Mouse (Mus musculus) layer of hippocampus, adult 9-10 months (tissue): ENCODE measurements around the gene Pgm1.

Experiments used
- DNase-seq: peaks from one replicate; pipeline ENCODE4 v3.0.0; 2022; ENCODE audit warnings: low spot score

The Pgm1 gene

DNA sequence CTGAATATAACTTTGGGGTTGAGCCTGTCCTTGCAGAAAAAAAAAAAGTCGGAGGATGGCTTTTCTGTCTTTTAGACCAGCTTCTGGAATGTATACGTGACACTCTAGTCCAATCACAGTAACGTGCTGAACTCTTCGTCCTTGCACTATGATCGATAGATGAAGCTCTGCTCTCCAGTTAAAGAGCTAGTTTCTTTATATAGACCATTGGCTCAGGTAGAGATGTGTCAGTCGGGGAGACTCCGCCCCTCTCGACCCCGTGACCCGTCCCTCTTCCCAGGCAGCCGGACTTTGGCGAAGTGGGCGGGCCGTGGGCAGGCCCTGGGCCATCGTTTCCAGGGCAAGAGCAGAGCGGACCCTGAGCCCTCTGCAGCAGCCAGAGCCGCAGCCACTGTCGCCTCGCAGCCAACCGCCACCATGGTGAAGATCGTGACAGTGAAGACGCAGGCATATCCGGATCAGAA lies at the start of gene Pgm1:
Gene Pgm1, plus strand, starts transcription at position 266 of the 464 bp plus-strand sequence.
- peak; percentile 61 for DNase-seq

- DNase-seq, result peak; percentile 50
Observed at GRCm38 (mm10) chr4:99881882-99882281, 47.3 kb upstream of the Pgm1 start.

DNA sequence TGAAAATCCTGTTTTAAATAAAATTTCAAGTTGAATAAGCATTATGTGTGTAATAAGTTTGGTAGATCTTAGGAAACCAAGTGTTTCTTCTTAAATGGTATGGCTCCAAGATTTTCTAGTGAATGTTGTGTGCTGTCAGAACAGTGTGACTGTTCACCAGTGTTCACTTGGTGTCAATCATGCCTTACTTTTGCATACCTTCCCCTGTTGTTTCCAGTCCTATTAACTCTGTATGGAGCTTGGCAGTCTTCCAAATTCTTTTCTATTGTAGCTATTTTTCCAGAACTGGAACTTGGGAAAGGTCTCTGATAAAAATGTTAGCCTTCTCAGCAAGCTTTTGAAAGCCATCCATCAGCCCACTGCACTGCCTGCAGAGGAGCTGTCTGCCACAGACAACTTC lies 46.8 kb upstream of the Pgm1 start:
- DNase-seq, result no peak

DNA sequence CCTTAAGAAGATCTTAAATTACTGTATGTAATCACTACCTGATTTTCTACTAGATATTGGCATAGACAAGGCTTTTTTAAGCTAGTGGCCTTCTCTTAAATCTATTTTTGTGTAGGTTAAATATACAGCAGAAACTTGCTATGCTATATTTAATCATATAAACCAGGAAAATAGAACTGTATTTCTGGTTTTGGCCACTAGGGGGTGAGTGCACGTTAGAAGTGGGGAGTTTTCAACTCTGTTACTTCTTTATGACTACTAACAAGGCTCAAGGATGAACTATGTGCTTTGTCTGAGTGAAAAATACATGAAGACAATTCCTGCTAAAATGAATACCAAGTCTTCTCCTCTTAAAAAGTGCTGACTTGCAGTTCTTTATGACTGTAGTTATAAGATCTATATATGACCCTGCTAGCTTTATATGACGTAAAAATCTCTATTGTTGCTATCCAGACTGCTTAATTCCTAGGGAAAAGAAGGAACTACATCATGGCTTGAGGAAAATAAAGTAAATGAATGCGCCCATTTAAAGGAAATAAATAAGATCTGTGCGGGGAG lies 15.2 kb upstream of the Pgm1 start:
- no peak for DNase-seq

DNA sequence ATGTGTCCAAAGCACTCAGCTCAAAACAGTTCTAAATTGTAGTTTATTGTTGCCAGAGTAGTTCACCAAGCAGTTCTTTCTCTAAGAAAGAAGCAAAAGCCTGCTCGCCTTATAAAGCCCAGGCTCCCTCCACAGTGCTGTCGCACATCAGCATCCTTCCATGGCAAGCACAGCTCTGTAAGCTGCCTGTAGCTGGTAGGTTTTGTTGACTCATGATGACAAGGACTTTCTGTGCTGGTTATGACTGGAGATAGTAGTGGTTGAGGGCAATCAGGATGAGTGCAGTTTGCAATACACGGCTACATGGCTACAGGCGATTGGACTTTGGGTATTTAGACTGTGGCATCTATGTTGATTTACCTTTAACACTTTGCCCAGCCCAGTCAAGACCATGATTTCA lies 2.8 kb upstream of the Pgm1 start:
- no peak for DNase-seq

GRCm38 (mm10) chr4:99928521-99928920 lies 693 bp upstream of the Pgm1 start:
- DNase-seq, result no peak

DNA sequence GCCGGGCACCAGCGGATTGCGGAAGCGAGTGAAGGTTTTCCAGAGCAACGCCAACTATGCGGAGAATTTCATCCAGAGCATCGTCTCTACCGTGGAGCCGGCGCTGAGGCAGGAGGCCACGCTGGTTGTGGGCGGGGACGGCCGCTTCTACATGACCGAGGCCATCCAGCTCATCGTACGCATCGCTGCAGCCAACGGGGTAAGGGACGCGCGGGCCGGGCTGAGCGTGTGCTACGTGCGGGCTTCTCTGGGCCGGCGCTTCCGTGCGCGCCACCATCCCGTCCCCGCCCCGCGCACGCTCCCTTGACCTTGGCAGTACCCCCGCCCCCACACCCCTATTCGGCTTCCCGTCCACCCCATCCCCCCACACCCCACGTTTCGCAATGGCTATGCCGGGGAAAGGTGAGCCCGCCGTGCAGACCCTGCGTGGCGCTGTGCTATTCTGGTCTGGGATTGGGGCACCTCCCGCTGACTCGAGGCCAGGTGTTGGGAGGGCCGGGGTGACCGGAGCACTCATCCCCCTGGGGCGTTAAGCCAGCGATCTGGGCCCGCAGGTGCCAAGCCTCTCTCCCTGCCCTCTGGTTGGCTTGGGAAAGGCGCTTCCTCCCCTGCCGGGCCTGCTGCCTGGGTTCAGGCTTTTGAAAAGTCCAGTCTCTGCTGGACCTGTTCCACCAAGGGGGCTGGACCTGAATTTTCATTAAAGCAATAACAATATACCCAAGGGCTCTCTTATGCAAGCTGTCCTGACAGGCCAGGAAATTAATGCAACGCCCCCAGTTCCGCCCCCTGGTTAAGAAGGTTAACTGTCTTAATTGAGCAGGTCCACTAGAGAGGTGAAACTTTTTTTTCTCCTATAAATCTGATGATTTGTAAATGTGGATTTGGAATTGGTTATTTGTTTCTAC lies 651 bp downstream of the Pgm1 start, which contains the start of gene Itgb3bp:
Gene Itgb3bp, minus strand, starts transcription at position 201 of the 905 bp plus-strand sequence.
- DNase-seq, result no peak

DNA sequence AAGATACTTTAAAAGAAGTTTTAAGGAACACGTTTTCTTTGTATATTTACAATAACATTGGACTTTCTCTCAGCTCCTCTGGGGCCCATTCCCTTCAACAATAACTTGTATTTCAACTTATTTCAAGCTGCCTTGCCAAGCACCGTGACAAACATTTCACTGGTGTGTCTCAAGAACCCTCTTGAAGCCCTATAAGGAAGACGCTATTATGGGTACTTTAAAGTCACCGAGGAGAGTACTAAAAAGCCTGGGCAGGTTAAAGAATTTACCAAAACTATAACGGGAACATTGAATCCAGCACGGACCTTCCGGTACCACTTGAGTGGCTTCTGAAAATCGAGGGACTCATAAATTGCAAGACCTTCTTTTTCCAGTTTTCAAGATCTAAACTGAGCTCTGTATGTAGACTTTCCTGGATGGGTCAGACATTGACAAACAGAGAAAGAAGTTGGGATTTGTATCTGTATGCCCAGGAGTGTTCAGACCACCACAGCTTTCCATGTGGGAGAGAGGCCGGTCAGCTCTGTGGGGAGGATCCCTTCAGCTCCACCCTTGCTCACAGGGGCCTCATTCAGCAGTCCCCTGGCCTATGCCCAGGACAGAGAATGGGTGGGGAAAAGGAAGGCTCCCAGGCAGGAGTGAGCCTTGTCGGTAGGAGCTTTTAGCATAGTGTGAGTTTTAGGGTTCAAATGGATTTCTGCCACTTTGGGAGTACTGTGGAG lies 1.5 kb downstream of the Pgm1 start:
- no peak for DNase-seq

GRCm38 (mm10) chr4:99931240-99931580 lies 2.0 kb downstream of the Pgm1 start:
- DNase-seq, result no peak

GRCm38 (mm10) chr4:99931807-99932206 lies 2.6 kb downstream of the Pgm1 start:
- DNase-seq, result no peak

- no peak for DNase-seq
Observed at GRCm38 (mm10) chr4:99934859-99935258, 5.6 kb downstream of the Pgm1 start.

DNA sequence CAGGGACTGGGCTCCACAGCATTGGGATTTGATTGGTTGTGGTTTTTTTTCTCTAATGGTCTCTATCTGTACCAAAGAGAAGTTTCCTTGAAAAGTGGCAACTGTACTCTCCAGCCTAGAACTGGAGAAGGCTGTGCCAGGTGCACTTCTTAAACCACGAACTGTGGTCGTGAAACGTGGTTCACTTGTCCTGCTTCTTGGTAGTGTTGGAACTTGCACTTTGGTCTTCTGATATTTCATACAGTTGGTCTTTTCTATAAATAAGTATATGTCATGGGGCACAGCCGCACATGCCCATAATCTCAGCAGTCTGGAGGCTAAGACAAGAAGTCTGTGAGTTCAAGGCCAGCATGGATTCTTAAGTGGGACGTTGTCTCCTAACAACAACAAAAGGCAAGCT lies 7.1 kb downstream of the Pgm1 start:
- DNase-seq, result no peak

DNA sequence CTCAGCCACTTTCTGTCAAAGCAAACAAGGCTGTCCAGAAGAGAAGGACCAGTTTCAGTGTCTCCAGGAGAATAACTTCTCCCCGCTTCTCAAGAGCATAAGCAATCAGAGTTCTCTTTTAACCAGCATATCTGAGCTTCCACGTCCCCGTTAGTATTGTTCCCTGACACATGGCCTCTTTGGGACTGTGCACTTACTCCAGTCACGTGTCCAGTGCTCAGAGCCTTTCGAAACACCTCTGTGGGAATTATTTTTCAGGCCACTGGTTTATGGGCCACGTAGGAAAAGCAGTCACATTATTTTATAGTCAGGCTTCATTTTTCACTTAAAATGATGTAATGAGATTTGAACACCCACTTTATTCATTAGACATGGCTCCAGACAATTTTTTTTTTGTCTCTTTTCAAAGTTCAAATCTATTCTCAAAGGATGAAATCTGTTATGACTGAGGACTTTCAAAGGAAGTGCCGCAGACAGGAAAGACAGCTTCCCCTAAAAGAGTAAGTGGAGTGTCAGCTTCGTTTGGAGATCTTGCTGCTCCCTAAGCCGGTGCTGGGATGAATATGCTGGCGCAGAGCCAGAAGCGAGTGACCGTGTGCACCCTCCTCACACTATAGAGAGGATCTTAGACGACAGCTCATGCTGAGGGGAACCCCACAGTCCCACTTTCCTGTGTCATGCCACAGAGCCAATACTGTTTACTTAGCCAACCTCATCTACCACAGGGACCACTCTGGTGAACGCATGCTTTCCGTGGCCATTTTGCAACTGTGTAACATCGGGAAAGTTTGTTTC lies 10.7 kb downstream of the Pgm1 start:
- no peak for DNase-seq

DNA sequence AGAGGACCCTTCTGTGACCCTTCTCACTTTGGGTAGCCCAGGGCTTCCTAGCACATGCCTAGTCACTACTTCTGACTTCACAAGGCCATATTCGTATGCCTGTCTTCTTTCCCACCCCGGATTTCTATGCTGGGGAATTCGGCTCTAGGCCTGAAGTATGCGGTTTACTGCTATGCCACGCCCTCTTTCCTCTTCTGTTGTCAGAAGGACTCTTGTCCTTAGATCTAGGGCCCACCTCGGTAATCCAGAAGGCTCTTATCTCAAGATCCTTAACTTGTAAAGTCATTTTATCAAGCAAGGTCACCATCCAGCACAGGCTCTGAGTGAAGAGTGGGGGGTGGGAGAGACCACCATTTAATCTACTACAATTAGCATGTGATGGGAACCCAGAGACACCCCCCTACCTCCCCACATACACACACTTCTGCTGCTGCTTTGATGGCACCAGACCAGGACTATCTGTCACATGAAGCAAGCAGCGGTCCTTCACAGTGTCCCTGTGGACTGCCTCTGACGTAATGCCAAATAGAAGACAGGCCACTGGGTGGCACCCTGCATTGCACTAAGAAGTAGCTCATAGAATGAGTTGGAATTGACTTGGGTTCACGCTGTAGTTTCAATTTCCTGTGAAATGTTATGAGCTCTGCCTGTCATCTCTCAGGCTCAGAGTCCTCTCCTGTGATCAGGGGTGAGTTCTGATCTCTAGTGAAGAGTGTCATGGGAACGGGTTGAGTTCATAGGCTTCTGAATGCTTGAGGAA lies 12.6 kb downstream of the Pgm1 start:
- DNase-seq, result no peak

DNA sequence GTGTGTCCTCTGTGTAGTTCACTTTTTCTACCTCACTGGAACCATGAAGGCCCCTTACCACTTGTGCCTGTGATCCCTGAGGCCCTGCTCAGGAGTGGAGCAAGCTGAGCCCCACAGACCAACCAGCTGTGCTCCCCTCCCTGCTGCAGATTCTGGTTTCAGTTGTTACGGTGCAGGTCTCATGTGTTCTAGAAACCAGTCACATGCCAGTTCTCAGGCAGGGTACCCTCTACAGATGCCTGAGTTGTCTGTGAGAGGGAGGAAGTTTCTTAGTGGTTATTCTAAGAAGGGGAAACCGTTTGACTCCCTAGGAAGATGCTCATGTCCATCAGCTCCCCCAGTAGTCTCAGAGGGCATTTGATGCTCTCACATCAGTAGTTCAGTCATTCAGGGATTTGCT lies 15.4 kb downstream of the Pgm1 start:
- DNase-seq, result no peak

DNA sequence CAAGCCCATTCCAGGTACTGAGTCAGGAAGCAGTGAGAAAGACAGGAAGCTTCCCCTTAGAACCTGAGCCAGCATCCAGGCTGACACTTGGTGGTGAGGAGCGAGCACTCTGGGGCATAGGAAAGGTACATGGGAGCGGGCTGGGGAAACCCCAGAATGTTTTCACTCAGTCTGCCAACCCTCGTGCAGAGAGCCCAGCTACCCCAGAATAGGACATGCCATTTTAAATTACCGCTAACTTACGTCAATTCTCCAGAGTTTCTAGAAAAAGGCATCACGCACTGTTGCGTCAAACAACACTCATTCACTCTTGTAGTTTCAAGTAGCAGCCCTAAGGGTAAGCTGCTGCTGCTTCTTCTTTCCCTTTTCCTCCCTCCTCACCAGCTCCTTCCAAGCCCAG lies 15.8 kb downstream of the Pgm1 start:
- DNase-seq, result no peak

DNA sequence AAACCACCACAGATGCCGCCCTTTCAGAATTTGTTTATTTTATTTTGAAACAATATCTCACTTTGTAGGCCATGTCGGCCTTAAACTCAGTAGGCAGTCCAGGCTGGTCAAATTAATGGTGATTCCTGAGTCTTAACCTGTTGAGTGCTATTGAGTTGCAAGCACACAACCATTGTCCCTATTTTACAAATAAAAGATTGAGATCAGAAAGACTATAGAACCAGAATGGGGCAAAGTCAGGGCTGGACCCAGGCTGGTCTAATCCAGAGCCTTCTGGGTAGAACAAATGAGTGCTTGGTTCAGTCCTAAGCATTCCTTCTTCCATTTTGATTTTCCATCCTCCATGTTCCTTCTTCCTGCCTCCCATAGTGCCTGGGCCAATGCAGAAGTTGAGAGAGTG lies 17.3 kb downstream of the Pgm1 start:
- no peak for DNase-seq

DNA sequence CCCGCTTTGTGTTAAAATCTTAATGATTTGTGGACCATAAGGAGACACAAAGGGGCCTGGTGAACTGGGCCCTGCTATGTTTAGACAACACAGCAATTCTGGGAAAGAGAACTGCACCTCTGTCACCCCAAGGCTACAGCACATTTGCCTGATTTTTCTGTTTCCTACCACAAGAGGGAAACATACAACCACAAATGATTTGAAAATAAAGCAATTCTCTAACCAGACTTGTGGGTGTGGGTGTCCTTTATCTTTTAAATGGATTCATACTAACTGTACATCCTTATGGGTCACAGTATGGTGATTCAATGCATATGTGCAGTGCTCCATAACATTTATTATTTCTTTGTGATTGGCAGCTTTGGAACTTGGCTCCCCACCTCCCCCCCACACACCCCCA lies 18.0 kb downstream of the Pgm1 start:
- no peak for DNase-seq

- no peak for DNase-seq
Observed at GRCm38 (mm10) chr4:99947896-99948295, 18.7 kb downstream of the Pgm1 start.

GRCm38 (mm10) chr4:99953904-99954303 lies 24.7 kb downstream of the Pgm1 start:
- DNase-seq, result no peak

- no peak for DNase-seq
Observed at GRCm38 (mm10) chr4:99955396-99955795, 26.2 kb downstream of the Pgm1 start.
